Mouse (Mus musculus): ENCODE data around the gene Palm2. TPM values are rescaled to one million over a fixed set of nuclear protein-coding genes. Genes with fewer than 3 reads are reported as not detected.

The Palm2 gene
- 0.65 TPM for polyA plus RNA-seq (2014; fragmentation: Illumina TruSeq; extraction: RNeasy Lipid Tissue Mini Kit (QIAGEN cat#74804); ENCODE audit: low read depth, low replicate concordance)

GRCm38 (mm10) chr4:57433941-57434704, at the start of gene Palm2:
Palm2 (plus strand) TSS chr4:57434247.

GRCm38 (mm10) chr4:57567666-57568206, 133.7 kb downstream of the Palm2 start, which contains the start of gene Pakap:
Pakap (plus strand) TSS chr4:57568179.

GRCm38 (mm10) chr4:57717354-57717753, 283.3 kb downstream of the Palm2 start, which contains the start of gene Akap2:
Akap2 (plus strand) TSS chr4:57717657.

Other genes with a start within 250 kb of the Palm2 start
- gene Ptpn3, start 132.4 kb upstream of the Palm2 start, polyA plus RNA-seq (2014; fragmentation: Illumina TruSeq; extraction: RNeasy Lipid Tissue Mini Kit (QIAGEN cat#74804); ENCODE audit: low read depth, low replicate concordance), result 23.7 TPM
- gene Pakap, start 133.9 kb downstream of the Palm2 start, polyA plus RNA-seq (2014; fragmentation: Illumina TruSeq; extraction: RNeasy Lipid Tissue Mini Kit (QIAGEN cat#74804); ENCODE audit: low read depth, low replicate concordance), result 9.4 TPM

All from heart, adult 10 weeks (tissue).